Mouse (Mus musculus): Measurements from ENCODE around the gene Pars2. TPM values are rescaled to one million over a fixed set of nuclear protein-coding genes. Genes with fewer than 3 reads are reported as not detected.
A peak's percentile ranks its signal among the peaks of the same experiment; 100 is the strongest.

Pars2 gene
- polyA plus RNA-seq, 1 experiment from 2014 or later = 14.9 TPM

DNA sequence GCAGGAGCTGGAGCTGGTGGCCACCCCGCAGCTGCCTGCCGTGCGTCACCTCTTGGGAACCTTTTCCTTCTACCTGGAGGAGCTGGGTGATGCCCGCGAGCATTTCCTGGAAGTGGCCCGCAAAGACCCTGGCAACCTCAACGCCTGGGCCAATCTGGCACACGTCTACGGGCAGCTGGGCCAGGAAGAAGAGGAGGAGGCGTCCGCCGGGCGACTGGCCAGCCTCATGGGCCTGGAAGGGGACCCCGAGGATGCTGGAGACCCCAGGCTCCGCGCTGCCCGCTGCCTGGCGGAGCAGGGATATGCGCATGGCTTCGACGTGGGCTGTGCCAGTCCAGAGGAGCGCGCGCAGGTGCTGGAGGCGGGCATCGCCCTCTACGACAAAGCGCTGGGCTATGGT is 28.2 kb upstream of the Pars2 start:
- DNase-seq (ENCODE audit: low spot score) = no peak
- no peak overlapping the region for H3K27ac ChIP-seq
- H3K9me3 ChIP-seq = no peaks in the 10 kb centered on the region
- WGBS = 26% methylated on average over 27 of the region's 28 CpGs
- H3K4me3 ChIP-seq = peak overlapping the region; percentile 31; the same call in 1 of the 2 replicates
- H3K4me1 ChIP-seq = peaks cover 6% of the 10 kb centered on the region
- H3K36me3 ChIP-seq = no peaks in the 10 kb centered on the region
- H3K27me3 ChIP-seq (ENCODE audit: insufficient read depth, poor library complexity, severe bottlenecking) = peaks cover 88% of the 10 kb centered on the region

DNA sequence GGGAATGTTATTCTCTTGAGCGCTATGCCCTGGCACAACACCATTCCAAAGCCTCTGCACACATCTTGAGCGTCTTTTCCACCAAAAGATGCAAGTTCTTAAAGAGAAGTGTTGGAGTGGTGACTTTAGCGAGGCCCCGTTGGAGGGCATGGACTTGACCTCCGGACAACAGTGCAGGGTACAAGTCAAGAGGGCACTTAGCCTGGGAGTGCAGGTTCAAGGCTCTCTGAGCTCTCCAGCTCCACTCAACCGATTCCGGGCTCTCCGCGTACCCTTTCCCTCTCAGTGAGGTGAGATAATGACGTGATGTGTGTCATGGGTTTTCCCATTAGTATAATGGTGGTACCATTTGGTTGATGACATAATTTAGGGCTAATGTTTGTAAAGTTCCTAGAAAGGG is 26.6 kb upstream of the Pars2 start:
- no peak overlapping the region for H3K27ac ChIP-seq
- H3K4me1 ChIP-seq = peaks cover 6% of the 10 kb centered on the region
- no peak overlapping the region for H3K4me3 ChIP-seq
- 85% methylated on average over 10 of the region's 10 CpGs for WGBS
- H3K36me3 ChIP-seq = no peaks in the 10 kb centered on the region
- DNase-seq (ENCODE audit: low spot score) = no peak
- no peaks in the 10 kb centered on the region for H3K9me3 ChIP-seq
- peaks cover 86% of the 10 kb centered on the region for H3K27me3 ChIP-seq (ENCODE audit: insufficient read depth, poor library complexity, severe bottlenecking)

DNA sequence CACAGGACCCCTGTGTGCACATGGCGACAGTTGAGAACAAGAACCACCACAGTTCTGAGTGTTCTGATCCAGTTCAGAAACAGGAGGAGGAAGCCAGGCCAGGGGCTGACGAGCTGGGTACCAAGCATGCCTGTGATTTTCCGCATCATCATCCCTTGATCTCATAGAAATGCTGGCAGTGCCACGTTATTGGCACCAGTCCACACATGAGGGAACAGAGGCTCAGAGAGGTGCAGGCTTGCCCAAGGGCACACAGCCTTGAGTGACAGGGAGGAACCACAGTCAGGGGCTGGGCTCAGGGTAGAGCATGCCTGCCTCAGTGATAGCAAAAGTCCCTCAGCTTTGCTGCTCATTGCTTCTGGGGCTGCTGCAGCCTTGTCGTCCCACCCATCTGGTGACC is 23.1 kb upstream of the Pars2 start:
- Histone ChIP-seq H3K4me1 (0 out of 2 replicates have a peak, but pooled peaks cover 3% of the 10 kb centered on the region), H3K36me3 (no peaks in the 10 kb centered on the region), H3K27me3 (ENCODE audit: insufficient read depth, poor library complexity, severe bottlenecking) (peaks cover 87% of the 10 kb centered on the region), H3K4me3 (no peak overlapping the region), H3K9me3 (no peaks in the 10 kb centered on the region), H3K27ac (no peak overlapping the region)
- WGBS = 74% methylated on average over 5 of the region's 5 CpGs
- no peak for DNase-seq (ENCODE audit: low spot score)

DNA sequence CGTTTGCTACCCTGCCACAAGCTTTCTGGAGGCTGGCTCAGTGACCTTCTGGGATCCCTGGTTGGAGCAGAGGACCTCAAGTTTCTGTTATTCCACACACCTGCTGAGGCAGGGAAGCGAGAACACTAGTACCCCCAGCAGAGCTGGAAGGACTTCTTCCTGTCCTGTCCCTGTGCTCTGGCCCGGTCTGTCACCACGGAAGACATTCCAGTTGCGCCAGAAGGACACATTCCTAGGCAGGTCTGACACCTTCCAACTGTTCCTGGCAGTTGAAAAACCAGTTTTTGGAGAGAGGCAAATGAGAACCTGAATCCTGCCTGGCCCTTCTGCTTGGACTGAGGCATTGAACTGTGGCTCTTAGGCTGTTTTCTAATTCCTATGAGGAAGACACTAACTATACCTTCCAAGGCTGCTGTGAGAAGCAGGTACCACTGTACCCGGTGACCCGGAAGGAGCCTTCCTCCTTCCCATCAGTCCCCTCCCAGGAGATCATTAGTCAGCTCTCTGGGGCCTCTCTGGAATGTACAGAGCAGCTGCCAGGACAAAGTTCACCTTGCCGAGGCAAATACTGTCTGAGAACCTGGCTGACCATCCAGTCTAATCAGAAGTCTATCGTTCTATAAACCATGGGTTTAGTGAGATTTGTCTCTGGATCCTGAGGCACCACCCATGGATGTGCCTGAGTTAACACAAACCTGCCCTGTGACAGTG is 22.1 kb upstream of the Pars2 start:
- WGBS = 27% methylated on average over 9 of the region's 9 CpGs
- H3K4me3 ChIP-seq = no peak overlapping the region
- no peak for DNase-seq (ENCODE audit: low spot score)
- H3K9me3 ChIP-seq = no peaks in the 10 kb centered on the region
- no peaks in the 10 kb centered on the region for H3K36me3 ChIP-seq
- 0 out of 2 replicates have a peak, but pooled peaks cover 3% of the 10 kb centered on the region for H3K4me1 ChIP-seq
- H3K27ac ChIP-seq = no peak overlapping the region
- H3K27me3 ChIP-seq (ENCODE audit: insufficient read depth, poor library complexity, severe bottlenecking) = peaks cover 83% of the 10 kb centered on the region

DNA sequence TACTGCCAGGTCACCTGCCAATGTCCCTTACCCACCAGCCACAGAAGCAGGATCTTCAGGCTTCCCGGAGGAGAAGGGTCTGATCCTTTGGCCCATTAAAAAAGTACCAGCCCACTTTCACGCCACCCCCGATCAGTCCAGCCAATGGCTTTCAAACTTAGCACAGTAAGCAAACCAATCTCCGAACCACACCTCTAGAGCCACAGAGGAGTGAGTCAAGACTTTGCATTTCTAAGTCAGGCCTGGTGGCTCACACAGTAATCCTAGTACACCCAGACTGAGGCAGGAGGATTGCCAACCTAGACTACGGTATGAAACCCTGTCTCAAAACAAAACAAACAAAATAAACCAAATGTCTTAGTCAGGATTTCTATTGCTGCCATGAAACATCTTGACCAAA is 21.5 kb upstream of the Pars2 start:
- Histone ChIP-seq H3K9me3 (no peaks in the 10 kb centered on the region), H3K27me3 (ENCODE audit: insufficient read depth, poor library complexity, severe bottlenecking) (peaks cover 83% of the 10 kb centered on the region), H3K4me1 (0 out of 2 replicates have a peak, but pooled peaks cover 3% of the 10 kb centered on the region), H3K27ac (no peak overlapping the region), H3K36me3 (no peaks in the 10 kb centered on the region), H3K4me3 (no peak overlapping the region)
- DNase-seq (ENCODE audit: low spot score) = no peak
- 69% methylated on average over 5 of the region's 5 CpGs for WGBS

DNA sequence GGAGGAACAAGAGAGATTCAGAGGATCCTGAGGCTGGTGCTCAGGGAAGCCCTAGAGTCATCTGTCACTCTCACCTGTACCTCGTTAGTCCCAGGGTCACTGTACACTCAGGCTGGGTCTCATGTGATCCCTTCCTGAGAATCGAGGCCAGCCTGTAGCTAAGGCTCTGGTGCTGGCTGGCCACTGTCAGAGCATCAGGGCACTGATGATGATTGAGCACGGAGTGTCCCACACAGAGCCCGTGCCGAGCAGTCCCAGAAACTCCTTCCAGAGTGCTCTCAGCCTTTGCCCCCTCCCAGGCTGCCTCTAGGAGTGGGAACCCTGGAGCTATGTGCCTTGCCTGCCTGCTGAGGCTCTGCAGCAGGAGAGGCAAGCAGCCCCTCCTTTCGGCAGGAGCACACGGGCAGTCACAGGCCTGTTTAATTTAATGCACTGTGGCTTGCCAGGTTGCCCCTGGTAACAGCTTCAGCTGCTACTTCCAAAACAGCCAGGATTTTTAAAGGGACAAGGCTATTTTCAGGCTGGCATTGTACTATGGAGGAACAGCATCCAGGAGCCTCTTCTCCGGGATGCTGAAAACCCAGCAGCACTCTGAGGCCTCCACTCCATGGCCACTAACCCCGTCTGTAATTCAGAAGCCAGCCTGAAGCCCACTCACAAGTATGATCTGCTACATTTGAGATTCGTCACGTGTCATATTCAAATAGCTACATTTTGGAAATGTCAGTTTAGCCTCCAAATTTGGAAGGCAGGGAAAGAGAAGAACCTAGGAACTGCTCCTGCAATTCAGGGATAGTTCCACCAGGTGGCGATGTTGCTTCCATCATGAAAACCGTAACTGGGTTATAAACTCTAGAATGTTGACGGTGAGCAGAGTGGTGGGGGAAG is 20.3 kb upstream of the Pars2 start:
- Histone ChIP-seq H3K9me3 (no peaks in the 10 kb centered on the region), H3K36me3 (no peaks in the 10 kb centered on the region), H3K4me3 (no peak overlapping the region), H3K27ac (no peak overlapping the region), H3K27me3 (ENCODE audit: insufficient read depth, poor library complexity, severe bottlenecking) (peaks cover 81% of the 10 kb centered on the region), H3K4me1 (0 out of 2 replicates have a peak, but pooled peaks cover 3% of the 10 kb centered on the region)
- 33% methylated on average over 14 of the region's 14 CpGs for WGBS
- DNase-seq (ENCODE audit: low spot score) = no peak

DNA sequence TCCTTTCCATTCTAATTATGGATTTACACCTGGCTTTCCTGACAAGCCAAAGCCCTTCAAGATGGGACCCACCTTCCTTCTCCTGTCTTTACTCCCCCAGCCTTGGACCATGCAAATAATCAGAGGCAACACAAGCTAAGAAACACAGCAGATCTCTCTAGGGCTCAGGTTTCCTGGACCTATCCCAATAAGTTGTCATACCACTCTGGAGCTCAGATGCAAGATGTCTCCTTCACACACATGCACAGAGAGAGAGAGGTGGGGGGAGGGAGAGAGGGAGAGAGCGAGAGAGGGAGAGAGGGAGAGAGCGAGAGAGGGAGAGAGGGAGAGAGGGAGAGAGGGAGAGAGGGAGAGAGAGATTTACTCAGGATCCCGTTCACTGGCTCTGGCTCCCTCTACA is 18.6 kb upstream of the Pars2 start:
- Histone ChIP-seq H3K4me1 (0 out of 2 replicates have a peak, but pooled peaks cover 3% of the 10 kb centered on the region), H3K9me3 (no peaks in the 10 kb centered on the region), H3K36me3 (no peaks in the 10 kb centered on the region), H3K27me3 (ENCODE audit: insufficient read depth, poor library complexity, severe bottlenecking) (peaks cover 80% of the 10 kb centered on the region), H3K27ac (no peak overlapping the region), H3K4me3 (no peak overlapping the region)
- DNase-seq (ENCODE audit: low spot score) = no peak
- 33% methylated on average over 1 of the region's 3 CpGs for WGBS

DNA sequence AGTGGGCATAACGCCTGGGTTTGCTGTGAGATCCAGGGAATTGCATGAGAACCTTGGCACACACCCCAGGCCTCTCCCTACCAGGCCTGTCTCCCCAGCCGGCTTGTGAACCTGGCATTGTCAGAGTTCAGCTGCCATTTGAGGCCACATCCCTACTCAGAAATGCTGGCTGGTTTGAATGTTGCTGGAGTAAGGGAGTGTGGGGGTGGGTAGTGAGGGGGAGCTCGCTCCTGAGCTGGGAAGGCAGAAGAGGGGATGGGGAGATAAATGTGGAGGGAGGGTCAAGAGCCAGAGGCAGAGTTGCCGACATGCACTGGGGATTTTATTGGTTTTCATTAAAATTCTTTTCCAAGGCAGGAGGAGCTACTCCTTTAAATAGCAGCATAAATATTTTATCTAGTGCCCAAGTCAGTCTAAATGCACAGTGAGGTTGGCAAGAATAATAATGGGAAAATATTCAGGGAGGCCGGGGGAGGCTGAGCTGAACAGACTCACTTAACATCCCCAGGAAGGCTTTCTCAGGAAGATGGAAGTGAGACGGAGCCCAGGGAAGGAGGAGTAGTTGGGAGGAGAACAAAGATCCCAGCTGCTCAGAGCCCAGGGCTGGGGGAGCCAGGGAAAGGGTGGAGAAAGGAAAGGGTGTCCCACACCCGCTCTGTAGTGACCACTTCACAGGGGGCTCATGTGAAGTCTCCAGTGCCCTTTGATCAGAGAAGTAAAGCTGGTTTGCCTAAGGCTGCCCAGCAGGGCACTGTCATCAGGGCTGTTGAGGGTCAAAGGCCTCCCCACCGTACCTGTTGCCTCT is 17.4 kb upstream of the Pars2 start:
- DNase-seq (ENCODE audit: low spot score) = no peak
- WGBS = 35% methylated on average over 8 of the region's 8 CpGs
- no peaks in the 10 kb centered on the region for H3K9me3 ChIP-seq
- H3K27ac ChIP-seq = no peak overlapping the region
- no peaks in the 10 kb centered on the region for H3K36me3 ChIP-seq
- no peak overlapping the region for H3K4me3 ChIP-seq
- 0 out of 2 replicates have a peak, but pooled peaks cover 3% of the 10 kb centered on the region for H3K4me1 ChIP-seq
- peaks cover 70% of the 10 kb centered on the region for H3K27me3 ChIP-seq (ENCODE audit: insufficient read depth, poor library complexity, severe bottlenecking)

DNA sequence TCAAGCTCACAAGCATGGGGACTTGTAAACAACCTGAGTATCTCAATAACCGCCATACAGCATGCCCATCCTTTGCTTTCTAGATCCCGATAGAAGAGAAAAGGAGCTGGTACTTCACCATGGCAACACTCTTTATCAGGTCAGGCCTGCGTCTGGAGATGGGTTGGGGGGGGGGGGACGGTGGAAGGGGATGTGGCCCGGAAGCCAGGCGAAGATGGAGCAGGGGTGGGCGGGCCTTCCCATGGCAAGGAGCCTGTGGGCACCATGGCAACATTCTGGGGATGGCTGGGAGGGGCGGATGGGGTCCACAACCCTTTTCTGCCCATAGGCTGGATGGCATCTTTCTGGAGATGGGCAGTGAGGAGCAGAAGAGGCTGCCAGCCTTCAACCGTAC is 16.8 kb upstream of the Pars2 start:
- Histone ChIP-seq H3K27ac (no peak overlapping the region), H3K9me3 (no peaks in the 10 kb centered on the region), H3K27me3 (ENCODE audit: insufficient read depth, poor library complexity, severe bottlenecking) (peaks cover 73% of the 10 kb centered on the region), H3K36me3 (no peaks in the 10 kb centered on the region), H3K4me1 (0 out of 2 replicates have a peak, but pooled peaks cover 3% of the 10 kb centered on the region), H3K4me3 (no peak overlapping the region)
- no peak for DNase-seq (ENCODE audit: low spot score)
- 42% methylated on average over 9 of the region's 9 CpGs for WGBS

DNA sequence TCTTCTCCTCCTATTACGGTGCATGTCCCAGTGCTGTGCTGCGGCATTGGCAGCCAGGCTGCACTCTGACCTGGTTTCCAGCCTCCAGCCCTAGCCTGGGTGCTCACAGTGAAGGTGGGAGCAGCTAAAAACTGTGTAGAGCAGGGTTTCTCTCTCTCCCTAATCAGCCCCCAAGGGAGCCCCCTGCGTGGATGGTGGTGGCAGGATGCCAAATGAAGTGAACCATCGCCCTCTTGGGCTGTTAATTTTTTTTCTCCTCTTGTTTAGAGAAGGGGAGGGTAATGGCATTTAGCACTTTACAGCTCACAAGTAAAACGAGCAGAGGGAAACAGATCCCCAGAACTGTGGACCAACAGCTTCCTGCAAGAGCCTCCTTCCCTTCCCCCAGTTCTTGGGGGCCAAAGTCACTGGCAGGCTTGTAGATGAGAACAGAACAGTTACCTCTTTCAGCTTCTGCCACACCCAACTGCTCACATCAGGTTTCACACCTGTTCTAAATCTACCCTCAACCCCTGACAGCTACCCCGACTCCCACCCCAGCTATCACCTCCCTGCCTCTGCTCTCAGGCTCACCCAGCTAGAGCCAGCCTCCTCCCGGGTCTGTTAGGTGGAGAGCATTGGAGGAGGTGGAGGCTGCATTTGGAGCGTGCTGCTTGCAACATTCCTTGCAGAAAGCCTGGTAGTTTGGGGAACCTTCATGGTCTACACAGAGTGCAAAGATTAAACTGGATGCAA is 7.2 kb upstream of the Pars2 start:
- Histone ChIP-seq H3K27ac (no peak overlapping the region), H3K4me1 (peaks cover 11% of the 10 kb centered on the region), H3K4me3 (no peak overlapping the region), H3K36me3 (no peaks in the 10 kb centered on the region), H3K9me3 (no peaks in the 10 kb centered on the region), H3K27me3 (ENCODE audit: insufficient read depth, poor library complexity, severe bottlenecking) (peaks cover 29% of the 10 kb centered on the region)
- 15% methylated on average over 8 of the region's 8 CpGs for WGBS
- DNase-seq (ENCODE audit: low spot score) = no peak

DNA sequence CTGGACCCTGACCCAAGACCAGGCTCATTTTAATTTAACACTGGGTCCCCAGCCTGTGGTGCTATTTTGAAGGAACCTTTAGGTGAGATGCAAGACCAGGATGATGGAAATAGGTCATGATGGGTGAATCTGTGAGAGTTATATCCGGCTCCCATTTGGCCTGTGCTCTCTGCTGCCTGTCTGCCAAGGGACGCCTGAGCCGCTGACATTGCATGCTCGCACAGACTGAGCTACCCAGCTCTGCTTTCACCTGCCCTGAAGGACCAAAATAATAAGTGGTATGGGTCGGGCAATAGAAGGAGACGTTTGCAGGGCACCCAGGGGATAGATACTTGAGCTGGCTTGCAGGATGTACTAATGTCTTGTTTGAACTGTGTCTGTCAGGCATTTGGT is 6.7 kb upstream of the Pars2 start:
- Histone ChIP-seq H3K27ac (no peak overlapping the region), H3K36me3 (no peaks in the 10 kb centered on the region), H3K9me3 (no peaks in the 10 kb centered on the region), H3K4me1 (peaks cover 11% of the 10 kb centered on the region), H3K27me3 (ENCODE audit: insufficient read depth, poor library complexity, severe bottlenecking) (peaks cover 29% of the 10 kb centered on the region), H3K4me3 (no peak overlapping the region)
- DNase-seq (ENCODE audit: low spot score) = no peak
- 64% methylated on average over 6 of the region's 6 CpGs for WGBS

DNA sequence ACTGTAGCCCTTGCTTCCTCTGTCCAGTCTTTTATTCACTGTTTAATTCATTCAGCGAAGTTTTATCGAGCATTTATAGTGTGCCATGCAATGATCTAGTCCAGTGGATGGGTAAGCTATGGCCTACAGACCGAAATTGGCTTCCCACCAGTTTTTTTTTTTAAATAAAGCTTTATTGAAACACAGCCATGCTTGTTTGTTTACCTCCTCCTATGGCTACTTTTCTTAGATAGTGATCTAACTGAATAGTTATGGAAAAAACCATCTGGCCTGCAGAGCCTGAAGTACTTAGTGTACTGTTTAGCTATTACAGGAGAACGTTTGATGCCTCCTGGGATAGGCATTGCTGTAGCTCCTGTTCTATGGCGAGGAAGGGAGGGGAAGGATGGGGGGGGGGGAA is 5.1 kb upstream of the Pars2 start:
- H3K9me3 ChIP-seq = no peaks in the 10 kb centered on the region
- H3K4me1 ChIP-seq = peaks cover 11% of the 10 kb centered on the region
- H3K36me3 ChIP-seq = no peaks in the 10 kb centered on the region
- DNase-seq (ENCODE audit: low spot score) = no peak
- no peak overlapping the region for H3K4me3 ChIP-seq
- peaks cover 29% of the 10 kb centered on the region for H3K27me3 ChIP-seq (ENCODE audit: insufficient read depth, poor library complexity, severe bottlenecking)
- 80% methylated on average over 5 of the region's 5 CpGs for WGBS
- no peak overlapping the region for H3K27ac ChIP-seq

Data from heart, embryonic 10.5 days (tissue).